Mouse (Mus musculus) forelimb bud, embryonic 11.5 days (tissue): ENCODE results near the gene Ccr10.
"Not testable (repeated sequence)": the region's sequence is repeated elsewhere in the genome, so short reads cannot be mapped to it uniquely, and the experiment has no call there.

Experiments
- DNase-seq: peaks from one replicate; pipeline ENCODE4 v3.0.0-alpha.2; 2012; ENCODE audit warnings: low read depth, low spot score

Gene Ccr10

GRCm38 (mm10) chr11:101125008-101125407 is 50.2 kb downstream of the Ccr10 start:
- not testable (repeated sequence) for DNase-seq

GRCm38 (mm10) chr11:101124494-101124893 is 50.7 kb downstream of the Ccr10 start:
- not testable (repeated sequence) for DNase-seq
